Mouse (Mus musculus) layer of hippocampus, adult 11-12 months (tissue): ENCODE measurements around the gene Rnaseh1.

ENCODE experiments used
- DNase-seq: peaks from one replicate; pipeline ENCODE4 v3.0.0; 2022; ENCODE audit warnings: low spot score

Rnaseh1 gene

GRCm38 (mm10) chr12:28649141-28650110 lies at the start of gene Rnaseh1:
Rnaseh1 (plus strand) TSS chr12:28649602.
- peak; percentile 90 for DNase-seq

GRCm38 (mm10) chr12:28602259-28602658 lies 47.1 kb upstream of the Rnaseh1 start:
- DNase-seq = no peak

- DNase-seq = no peak
Measured at GRCm38 (mm10) chr12:28603494-28603893, 45.9 kb upstream of the Rnaseh1 start.

- peak; percentile 76 for DNase-seq
Measured at GRCm38 (mm10) chr12:28607546-28608305, 41.7 kb upstream of the Rnaseh1 start.

GRCm38 (mm10) chr12:28612391-28612790 lies 37.0 kb upstream of the Rnaseh1 start:
- no peak for DNase-seq

- DNase-seq = no peak
Measured at GRCm38 (mm10) chr12:28614401-28614800, 35.0 kb upstream of the Rnaseh1 start.

- DNase-seq = no peak
Measured at GRCm38 (mm10) chr12:28617297-28617696, 32.1 kb upstream of the Rnaseh1 start.

- no peak for DNase-seq
Measured at GRCm38 (mm10) chr12:28621451-28622166, 27.8 kb upstream of the Rnaseh1 start.

- peak; percentile 25 for DNase-seq
Measured at GRCm38 (mm10) chr12:28622167-28622532, 27.3 kb upstream of the Rnaseh1 start.

- DNase-seq = no peak
Measured at GRCm38 (mm10) chr12:28622641-28623040, 26.8 kb upstream of the Rnaseh1 start.

GRCm38 (mm10) chr12:28623195-28623594 lies 26.2 kb upstream of the Rnaseh1 start, which contains the start of gene Colec11:
Colec11 (minus strand) TSS chr12:28623377.
- no peak for DNase-seq

GRCm38 (mm10) chr12:28624251-28624650 lies 25.2 kb upstream of the Rnaseh1 start:
- no peak for DNase-seq

GRCm38 (mm10) chr12:28625407-28625806 lies 24.0 kb upstream of the Rnaseh1 start:
- no peak for DNase-seq

- no peak for DNase-seq
Measured at GRCm38 (mm10) chr12:28627092-28627491, 22.3 kb upstream of the Rnaseh1 start.

- no peak for DNase-seq
Measured at GRCm38 (mm10) chr12:28628436-28628835, 21.0 kb upstream of the Rnaseh1 start.

- no peak for DNase-seq
Measured at GRCm38 (mm10) chr12:28635058-28635534, 14.3 kb upstream of the Rnaseh1 start.

- peak; percentile 92 for DNase-seq
Measured at GRCm38 (mm10) chr12:28635535-28636476, 13.6 kb upstream of the Rnaseh1 start, which contains the start of gene Rps7. Rps7 (minus strand) TSS chr12:28635953.

- DNase-seq = no peak
Measured at GRCm38 (mm10) chr12:28636543-28636942, 12.9 kb upstream of the Rnaseh1 start.

GRCm38 (mm10) chr12:28638778-28639177 lies 10.6 kb upstream of the Rnaseh1 start:
- no peak for DNase-seq

- DNase-seq = no peak
Measured at GRCm38 (mm10) chr12:28662628-28663027, 13.2 kb downstream of the Rnaseh1 start.

- no peak for DNase-seq
Measured at GRCm38 (mm10) chr12:28666734-28667133, 17.3 kb downstream of the Rnaseh1 start.
